Mouse (Mus musculus) intestine, embryonic 14.5 days (tissue): ENCODE measurements around the gene Prokr1. TPM values are rescaled to one million over a fixed set of nuclear protein-coding genes. Genes with fewer than 3 reads are reported as not detected.

Experiments used
- ATAC-seq: fragments of 200-750 bp; cut with Nextera tagmentation; replicated peaks from 2 replicates; pipeline ENCODE4 v1.8.0; 2017; ENCODE audit warnings: low read depth, moderate number of reproducible peaks, moderate TSS enrichment, moderate library complexity; ENCODE audit not compliant: low FRiP score, low TSS enrichment
- DNase-seq: peaks from one replicate; pipeline ENCODE4 v3.0.0-alpha.2; 2018; ENCODE audit warnings: low spot score
- H3K27ac ChIP-seq: fragments of 300-500 bp; sonication (generic); 2 replicates; pipeline ENCODE4 v1.5.1; 2014; ENCODE audit warnings: low read depth, mild to moderate bottlenecking, control low read depth
- H3K27me3 ChIP-seq: fragments of 300-500 bp; sonication (generic); replicated peaks from 2 replicates; pipeline ENCODE4 v1.6.1; 2014; ENCODE audit warnings: low read length, control low read depth; ENCODE audit not compliant: control insufficient read depth, insufficient read depth
- H3K36me3 ChIP-seq: fragments of 300-500 bp; sonication (generic); 2 replicates; pipeline ENCODE4 v1.6.1; 2014; ENCODE audit warnings: low read length, control low read depth; ENCODE audit not compliant: control insufficient read depth, insufficient read depth
- H3K4me1 ChIP-seq: fragments of 300-500 bp; sonication (generic); replicated peaks from 2 replicates; pipeline ENCODE4 v1.6.1; 2014; ENCODE audit warnings: low read length, control low read depth, mixed read lengths; ENCODE audit not compliant: control insufficient read depth, insufficient read depth
- H3K4me2 ChIP-seq: fragments of 300-500 bp; sonication (generic); 2 replicates; pipeline ENCODE4 v1.6.1; 2014; ENCODE audit warnings: low read length
- H3K4me3 ChIP-seq: fragments of 300-500 bp; sonication (generic); 2 replicates; pipeline ENCODE4 v1.5.1; 2014; ENCODE audit warnings: low read depth, low read length, control low read depth, mixed read lengths
- H3K9ac ChIP-seq: fragments of 300-500 bp; sonication (generic); 2 replicates; pipeline ENCODE4 v1.6.1; 2014; ENCODE audit warnings: mild to moderate bottlenecking, low read length
- H3K9me3 ChIP-seq: fragments of 300-500 bp; sonication (generic); 2 replicates; pipeline ENCODE4 v1.6.1; 2016; ENCODE audit warnings: low read length, control low read depth; ENCODE audit not compliant: control insufficient read depth
- WGBS: fragments of 180-500 bp; shearing (Covaris S2); extraction: QIAGEN DNeasy Blood & Tissue Kit; methylation state at CpG from one replicate; pipeline ENCODE4 v1.1.7; 2014; 5-methylcytosine and 5-hydroxymethylcytosine counted together
- polyA plus RNA-seq: library from polyadenylated mRNA; unstranded; fragments of >200 nt; fragmentation: Nextera tagmentation; extraction: Ambion mirVana; gene quantifications from 2 replicates; pipeline ENCODE4 v1.2.1, GENCODE M21; 2014

Prokr1 gene
- polyA plus RNA-seq, 1 experiment from 2014 or later = 2.5 TPM

DNA sequence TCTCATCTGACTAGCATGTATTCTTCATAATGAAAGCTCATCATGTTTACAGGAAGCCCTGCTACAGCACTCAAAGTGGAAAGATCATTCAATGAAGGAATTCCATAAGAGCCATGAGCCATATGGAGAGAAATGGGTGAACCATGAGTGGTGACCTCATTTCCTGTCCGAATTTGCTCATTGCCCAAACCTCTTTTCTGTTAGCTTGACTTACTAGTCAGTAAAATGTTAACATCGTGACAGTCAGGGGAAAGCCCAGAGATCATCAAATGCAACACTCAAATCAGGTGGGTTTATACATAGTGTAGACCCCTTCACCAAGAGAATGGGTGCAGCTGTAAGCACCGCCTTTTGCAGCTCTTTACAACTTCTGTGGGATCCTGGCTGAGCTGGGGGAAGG lies 36.8 kb downstream of the Prokr1 start:
- ATAC-seq = no peak
- no peaks in the 10 kb centered on the region for H3K9me3 ChIP-seq

DNA sequence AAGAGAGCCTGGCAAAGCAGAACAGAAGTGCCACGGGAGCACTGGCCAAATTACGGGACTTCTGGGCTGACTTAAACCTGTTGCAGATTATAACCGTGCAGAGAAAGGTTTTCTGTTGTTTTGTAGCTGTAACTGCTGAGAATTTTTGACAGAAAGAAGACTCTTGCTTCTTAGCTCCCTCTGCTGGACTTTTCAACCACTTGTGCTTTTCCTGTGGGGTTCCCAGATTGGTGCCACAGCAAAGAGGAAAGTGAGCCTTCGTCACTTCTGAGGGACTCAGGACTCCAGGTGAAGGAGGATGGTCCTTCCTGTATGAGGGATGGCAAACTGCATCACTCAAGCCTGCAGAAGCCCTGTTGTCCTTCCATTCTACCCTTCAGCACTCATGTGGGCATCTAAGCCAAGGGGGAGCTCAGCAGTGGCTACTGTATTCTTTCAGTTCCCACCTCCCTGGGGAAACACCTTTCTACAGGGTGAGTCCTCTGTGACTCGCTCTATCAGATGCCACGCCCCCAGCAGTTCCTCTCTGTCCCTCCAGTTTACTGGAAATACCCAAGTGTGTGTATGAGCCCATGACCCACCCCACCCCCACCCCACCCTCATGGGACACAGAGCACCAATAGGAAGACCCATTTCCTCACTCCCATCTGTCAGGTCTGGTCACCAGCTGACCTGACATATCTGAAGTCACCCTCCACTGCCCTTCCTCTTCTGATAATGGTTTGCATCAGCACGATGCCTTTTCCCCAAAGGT lies 38.3 kb downstream of the Prokr1 start:
- H3K4me3 ChIP-seq = no peak overlapping the region
- H3K27ac ChIP-seq = no peak overlapping the region
- H3K4me2 ChIP-seq = no peak overlapping the region
- ATAC-seq (no peak), DNase-seq (no peak)
- H3K4me1 ChIP-seq = no peaks in the 10 kb centered on the region
- WGBS = 48% methylated on average over 7 of the region's 7 CpGs
- no peaks in the 10 kb centered on the region for H3K27me3 ChIP-seq
- H3K9me3 ChIP-seq = no peaks in the 10 kb centered on the region
- H3K9ac ChIP-seq = no peak overlapping the region
- no peaks in the 10 kb centered on the region for H3K36me3 ChIP-seq

More for the DNA sequence above, 36.8 kb downstream of the Prokr1 start:
- H3K36me3 ChIP-seq = no peaks in the 10 kb centered on the region
- H3K9ac ChIP-seq = no peak overlapping the region
- H3K4me2 ChIP-seq = no peak overlapping the region
- H3K27ac ChIP-seq = no peak overlapping the region
- H3K27me3 ChIP-seq = no peaks in the 10 kb centered on the region
- no peak overlapping the region for H3K4me3 ChIP-seq
- 76% methylated on average over 3 of the region's 3 CpGs for whole genome bisulfite sequencing
- H3K4me1 ChIP-seq = no peaks in the 10 kb centered on the region
- DNase-seq = no peak

- Histone ChIP-seq H3K4me1 (no peaks in the 10 kb centered on the region), H3K36me3 (no peaks in the 10 kb centered on the region), H3K4me2 (no peak overlapping the region), H3K4me3 (no peak overlapping the region), H3K9me3 (0 out of 2 replicates have a peak, but pooled peaks cover 6% of the 10 kb centered on the region), H3K27me3 (no peaks in the 10 kb centered on the region), H3K27ac (no peak overlapping the region), H3K9ac (no peak overlapping the region)
- 80% methylated on average over 7 of the region's 7 CpGs for WGBS
- DNase-seq = no peak
- no peak for ATAC-seq
Measured at GRCm38 (mm10) chr6:87547836-87548235, 42.7 kb downstream of the Prokr1 start.

DNA sequence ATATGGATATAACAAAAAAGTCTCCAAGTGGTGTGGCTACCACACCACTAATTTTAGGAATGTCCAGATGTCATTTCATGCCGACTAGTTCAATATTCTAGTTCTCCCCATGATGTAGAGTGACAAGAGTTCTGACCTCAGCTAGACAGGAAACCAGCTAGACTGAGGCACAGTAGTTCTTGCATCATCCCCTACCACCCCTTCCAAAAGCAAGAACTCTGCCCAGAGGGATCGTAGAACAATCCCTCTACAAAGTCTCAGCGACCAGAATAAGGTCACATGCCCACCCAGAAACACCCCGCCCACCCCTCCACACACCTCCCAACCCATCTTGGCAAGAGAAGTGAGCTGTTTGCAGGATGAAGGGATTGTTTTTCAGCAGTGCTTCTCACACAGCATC lies 43.1 kb downstream of the Prokr1 start:
- Histone ChIP-seq H3K4me1 (no peaks in the 10 kb centered on the region), H3K4me2 (no peak overlapping the region), H3K9ac (no peak overlapping the region), H3K4me3 (no peak overlapping the region), H3K36me3 (no peaks in the 10 kb centered on the region), H3K9me3 (0 out of 2 replicates have a peak, but pooled peaks cover 6% of the 10 kb centered on the region), H3K27ac (no peak overlapping the region), H3K27me3 (no peaks in the 10 kb centered on the region)
- no peak for ATAC-seq
- DNase-seq = no peak
- WGBS = 78% methylated on average over 4 of the region's 4 CpGs

- Histone ChIP-seq H3K4me3 (no peak overlapping the region), H3K4me2 (no peak overlapping the region), H3K27ac (no peak overlapping the region), H3K27me3 (no peaks in the 10 kb centered on the region), H3K36me3 (no peaks in the 10 kb centered on the region), H3K4me1 (no peaks in the 10 kb centered on the region; the same call in 1 of the 2 replicates), H3K9me3 (0 out of 2 replicates have a peak, but pooled peaks cover 6% of the 10 kb centered on the region), H3K9ac (no peak overlapping the region)
- no peak for ATAC-seq
- 46% methylated on average over 1 of the region's 1 CpGs for WGBS
- no peak for DNase-seq
Measured at GRCm38 (mm10) chr6:87545331-87546217, 45.0 kb downstream of the Prokr1 start.

DNA sequence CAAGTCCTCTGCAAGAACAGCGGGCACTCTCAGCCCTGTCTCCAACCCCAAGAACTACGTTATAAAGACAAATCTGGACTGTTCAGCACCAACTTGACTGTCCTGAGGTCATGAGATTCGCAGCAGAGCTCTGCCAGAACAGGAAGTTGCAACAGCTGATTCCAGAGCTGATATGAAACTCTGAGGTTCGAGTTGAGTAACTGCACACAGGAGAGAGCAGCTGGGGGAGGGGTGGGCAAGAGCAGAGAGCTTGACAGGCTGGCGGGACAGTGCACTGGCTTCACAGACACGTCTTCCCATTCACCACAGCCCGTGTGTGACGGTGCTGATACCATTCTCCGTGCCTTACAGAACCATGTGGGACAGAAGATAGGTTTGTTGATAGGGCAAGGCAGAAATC lies 48.5 kb downstream of the Prokr1 start:
- Histone ChIP-seq H3K9me3 (0 out of 2 replicates have a peak, but pooled peaks cover 6% of the 10 kb centered on the region), H3K36me3 (no peaks in the 10 kb centered on the region), H3K27ac (no peak overlapping the region), H3K4me1 (no peaks in the 10 kb centered on the region; the same call in none of the 2 replicates), H3K27me3 (no peaks in the 10 kb centered on the region), H3K4me2 (no peak overlapping the region), H3K4me3 (no peak overlapping the region), H3K9ac (no peak overlapping the region)
- no peak for DNase-seq
- ATAC-seq = no peak
- WGBS = 47% methylated on average over 9 of the region's 9 CpGs

- Histone ChIP-seq H3K4me3 (no peak overlapping the region), H3K4me1 (no peaks in the 10 kb centered on the region; the same call in none of the 2 replicates), H3K9me3 (0 out of 2 replicates have a peak, but pooled peaks cover 3% of the 10 kb centered on the region), H3K27ac (no peak overlapping the region), H3K4me2 (no peak overlapping the region), H3K36me3 (no peaks in the 10 kb centered on the region), H3K9ac (no peak overlapping the region), H3K27me3 (no peaks in the 10 kb centered on the region)
- DNase-seq (no peak), ATAC-seq (no peak)
- WGBS = 79% methylated on average over 6 of the region's 6 CpGs
Measured at GRCm38 (mm10) chr6:87541171-87541571, 49.4 kb downstream of the Prokr1 start.

DNA sequence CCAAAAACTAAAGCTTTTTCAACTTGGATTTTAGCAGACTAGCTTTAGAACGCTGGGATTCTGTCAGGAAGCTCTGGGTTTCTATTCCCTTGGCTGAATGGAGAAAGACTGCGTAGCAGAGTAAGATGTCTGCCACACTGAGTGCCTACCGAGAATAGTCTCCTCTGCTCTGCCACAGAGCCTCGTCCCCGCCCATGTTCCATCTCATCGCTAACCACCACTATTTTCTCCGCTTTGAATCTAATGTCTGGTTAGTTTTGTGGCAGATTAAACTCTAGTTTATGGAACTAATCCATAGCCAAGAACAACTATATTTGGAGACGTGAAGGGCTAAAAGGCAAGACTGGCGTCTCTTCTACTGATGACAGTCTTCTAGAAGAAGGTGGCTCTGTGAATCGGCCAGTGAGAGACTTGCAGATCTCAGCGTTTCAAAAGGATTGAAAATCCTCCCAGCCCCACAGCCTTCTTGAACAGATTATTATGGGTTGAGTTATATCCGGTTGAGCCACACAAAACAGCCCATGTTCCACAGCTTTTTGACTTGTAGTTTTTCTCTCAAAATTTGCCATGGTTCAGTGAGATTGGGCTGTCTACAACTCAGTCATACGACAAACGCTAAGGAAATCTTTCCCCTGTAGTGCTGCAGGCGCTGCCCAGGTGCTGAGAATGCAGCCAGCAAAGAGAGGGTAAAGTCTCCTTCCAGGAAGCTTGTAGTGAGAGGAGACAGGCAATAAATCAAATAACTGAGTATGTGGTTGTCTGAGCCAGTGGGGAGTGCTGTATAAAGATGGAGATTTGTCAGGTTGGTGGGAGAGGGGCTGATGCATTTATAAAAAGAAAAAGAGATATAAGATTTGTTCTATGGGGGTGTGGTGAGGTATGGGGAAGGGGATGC lies 51.9 kb downstream of the Prokr1 start:
- no peak overlapping the region for H3K27ac ChIP-seq
- no peak overlapping the region for H3K4me3 ChIP-seq
- no peaks in the 10 kb centered on the region for H3K36me3 ChIP-seq
- ATAC-seq (no peak), DNase-seq (no peak)
- H3K4me1 ChIP-seq = no peaks in the 10 kb centered on the region; the same call in none of the 2 replicates
- WGBS = 68% methylated on average over 15 of the region's 15 CpGs
- H3K27me3 ChIP-seq = no peaks in the 10 kb centered on the region
- no peaks in the 10 kb centered on the region for H3K9me3 ChIP-seq
- H3K4me2 ChIP-seq = no peak overlapping the region
- H3K9ac ChIP-seq = no peak overlapping the region
